Mouse (Mus musculus) thymus, adult 2 months (tissue): ENCODE measurements at regions not wholly inside any gene's neighbourhood (a gene's known extent, or its start where the extent isn't known, plus 50 kb on each side); places are given as distances from the start of the nearest gene placed in this dataset.

Experiments used
- DNase-seq: peaks from one replicate; pipeline ENCODE4 v3.0.0; 2021
- H3K27ac ChIP-seq: fragments of 200-500 bp; 2 replicates; pipeline ENCODE4 v1.5.1; 2012; ENCODE audit warnings: low read length, control low read depth; ENCODE audit not compliant: control insufficient read depth, insufficient read depth
- H3K27me3 ChIP-seq: fragments of 200-500 bp; 2 replicates; pipeline ENCODE4 v1.6.1; 2012; ENCODE audit warnings: mild to moderate bottlenecking, low read length, moderate library complexity, mixed read lengths; ENCODE audit not compliant: control insufficient read depth, insufficient read depth
- H3K36me3 ChIP-seq: fragments of 200-500 bp; 2 replicates; pipeline ENCODE4 v1.6.1; 2012; ENCODE audit warnings: mild to moderate bottlenecking, low read length, moderate library complexity; ENCODE audit not compliant: control insufficient read depth, insufficient read depth
- H3K4me1 ChIP-seq: fragments of 200-500 bp; replicated peaks from 2 replicates; pipeline ENCODE4 v1.6.1; 2012; ENCODE audit warnings: low read length; ENCODE audit not compliant: control insufficient read depth, insufficient read depth
- H3K4me3 ChIP-seq: fragments of 200-500 bp; 2 replicates; pipeline ENCODE4 v1.5.1; 2012; ENCODE audit warnings: mild to moderate bottlenecking, low read length, control low read depth, moderate library complexity; ENCODE audit not compliant: control insufficient read depth, insufficient read depth
- CTCF ChIP-seq: fragments of 200-500 bp; IDR thresholded peaks from 2 replicates; pipeline ENCODE4 v1.5.1; 2012; ENCODE audit warnings: mild to moderate bottlenecking, control low read depth, low read length, moderate library complexity, borderline replicate concordance; ENCODE audit not compliant: control insufficient read depth, poor library complexity, insufficient read depth; ENCODE audit errors: extremely low read depth
- POLR2A ChIP-seq: fragments of 200-500 bp; IDR thresholded peaks from 2 replicates; pipeline ENCODE4 v1.6.1; 2012; ENCODE audit warnings: mild to moderate bottlenecking, low read length, control low read depth, moderate library complexity; ENCODE audit not compliant: control insufficient read depth, poor library complexity, insufficient read depth; ENCODE audit errors: extremely low read depth
- WGBS: fragments of 180-500 bp; shearing (Covaris S2); methylation state at CpG from one replicate; pipeline ENCODE4 v1.1.7; 2018; 5-methylcytosine and 5-hydroxymethylcytosine counted together

GRCm38 (mm10) chr9:113233370-113233769 is 474.7 kb downstream of the Pdcd6ip start:
- Histone ChIP-seq H3K27me3 (no peaks in the 10 kb centered on the region), H3K4me1 (no peaks in the 10 kb centered on the region), H3K4me3 (no peak overlapping the region), H3K36me3 (no peaks in the 10 kb centered on the region), H3K27ac (no peak overlapping the region)
- DNase-seq = no peak
- TF ChIP-seq CTCF (no peak), POLR2A (no peak)
- WGBS = 97% methylated on average over 1 of the region's 1 CpGs

GRCm38 (mm10) chr9:113229391-113229790 is 478.7 kb downstream of the Pdcd6ip start:
- no peaks in the 10 kb centered on the region for H3K4me1 ChIP-seq
- H3K36me3 ChIP-seq = no peaks in the 10 kb centered on the region
- no peak overlapping the region for H3K4me3 ChIP-seq
- TF ChIP-seq POLR2A = no peak
- no peak for TF ChIP-seq CTCF
- H3K27me3 ChIP-seq = no peaks in the 10 kb centered on the region
- WGBS = 95% methylated on average over 1 of the region's 1 CpGs
- no peak for DNase-seq
- no peak overlapping the region for H3K27ac ChIP-seq

GRCm38 (mm10) chr9:113213930-113214329 is 494.1 kb downstream of the Pdcd6ip start:
- no peak for TF ChIP-seq POLR2A
- no peak for TF ChIP-seq CTCF
- DNase-seq = no peak
- Histone ChIP-seq H3K4me3 (no peak overlapping the region), H3K4me1 (no peaks in the 10 kb centered on the region), H3K36me3 (no peaks in the 10 kb centered on the region), H3K27me3 (no peaks in the 10 kb centered on the region), H3K27ac (no peak overlapping the region)
- 81% methylated on average over 5 of the region's 5 CpGs for WGBS

- no peaks in the 10 kb centered on the region for H3K4me1 ChIP-seq
- H3K27me3 ChIP-seq = no peaks in the 10 kb centered on the region
- WGBS = 90% methylated on average over 2 of the region's 2 CpGs
- DNase-seq = no peak
- H3K4me3 ChIP-seq = no peak overlapping the region
- TF ChIP-seq POLR2A (no peak), CTCF (no peak)
- H3K36me3 ChIP-seq = no peaks in the 10 kb centered on the region
- H3K27ac ChIP-seq = no peak overlapping the region
Observed at GRCm38 (mm10) chr9:113212389-113212788, 495.7 kb downstream of the Pdcd6ip start.

- WGBS = 58% methylated on average over 4 of the region's 4 CpGs
- no peak for DNase-seq
- Histone ChIP-seq H3K4me1 (no peaks in the 10 kb centered on the region), H3K4me3 (no peak overlapping the region), H3K36me3 (no peaks in the 10 kb centered on the region), H3K27ac (no peak overlapping the region), H3K27me3 (no peaks in the 10 kb centered on the region)
- no peak for TF ChIP-seq CTCF
- TF ChIP-seq POLR2A = no peak
Observed at GRCm38 (mm10) chr9:113208181-113208580, 499.9 kb downstream of the Pdcd6ip start.

GRCm38 (mm10) chr9:113199241-113199640 is 508.8 kb downstream of the Pdcd6ip start:
- Histone ChIP-seq H3K36me3 (no peaks in the 10 kb centered on the region), H3K4me1 (no peaks in the 10 kb centered on the region), H3K27me3 (no peaks in the 10 kb centered on the region), H3K27ac (no peak overlapping the region), H3K4me3 (no peak overlapping the region)
- 91% methylated on average over 4 of the region's 4 CpGs for WGBS
- TF ChIP-seq CTCF (no peak), POLR2A (no peak)
- DNase-seq = no peak

- TF ChIP-seq POLR2A (no peak), CTCF (no peak)
- WGBS = 90% methylated on average over 4 of the region's 4 CpGs
Observed at GRCm38 (mm10) chr9:113195556-113195955, 512.5 kb downstream of the Pdcd6ip start.

More at GRCm38 (mm10) chr9:113195556-113195955, 512.5 kb downstream of the Pdcd6ip start:
- H3K4me3 ChIP-seq = no peak overlapping the region
- no peaks in the 10 kb centered on the region for H3K27me3 ChIP-seq
- no peaks in the 10 kb centered on the region for H3K36me3 ChIP-seq
- no peaks in the 10 kb centered on the region for H3K4me1 ChIP-seq
- DNase-seq = no peak
- no peak overlapping the region for H3K27ac ChIP-seq
